Mouse (Mus musculus) liver, postnatal 0 days (tissue): ENCODE measurements around the gene H13. TPM values are rescaled to one million over a fixed set of nuclear protein-coding genes. Genes with fewer than 3 reads are reported as not detected.

Source experiments
- ATAC-seq: fragments of 200-750 bp; cut with Nextera tagmentation; 2 replicates; pipeline ENCODE4 v1.8.0; 2017; ENCODE audit warnings: mild to moderate bottlenecking, moderate library complexity
- DNase-seq: peaks from one replicate; pipeline ENCODE4 v3.0.0-alpha.2; 2016
- H3K27ac ChIP-seq: fragments of 300-500 bp; sonication (generic); 2 replicates; pipeline ENCODE4 v1.5.1; 2014; ENCODE audit warnings: antibody characterized with exemption, moderate library complexity, mild to moderate bottlenecking, low read depth
- H3K27me3 ChIP-seq: fragments of 300-500 bp; sonication (generic); 2 replicates; pipeline ENCODE4 v1.6.1; 2014; ENCODE audit warnings: low read length, control low read depth, mixed read lengths; ENCODE audit not compliant: insufficient read depth
- H3K36me3 ChIP-seq: fragments of 300-500 bp; sonication (generic); replicated peaks from 2 replicates; pipeline ENCODE4 v1.6.1; 2014; ENCODE audit warnings: mild to moderate bottlenecking, control low read depth, low read length, moderate library complexity, mixed read lengths; ENCODE audit not compliant: insufficient read depth
- H3K4me1 ChIP-seq: fragments of 300-500 bp; sonication (generic); 2 replicates; pipeline ENCODE4 v1.6.1; 2014; ENCODE audit warnings: antibody characterized with exemption, mild to moderate bottlenecking, control low read depth; ENCODE audit not compliant: insufficient read depth
- H3K4me2 ChIP-seq: fragments of 300-500 bp; sonication (generic); 2 replicates; pipeline ENCODE4 v1.6.1; 2014; ENCODE audit warnings: low read depth, mild to moderate bottlenecking, low read length, moderate library complexity, mixed read lengths
- H3K4me3 ChIP-seq: fragments of 300-500 bp; sonication (generic); 2 replicates; pipeline ENCODE4 v1.5.1; 2014; ENCODE audit warnings: low read depth, low read length
- H3K9ac ChIP-seq: fragments of 300-500 bp; sonication (generic); replicated peaks from 2 replicates; pipeline ENCODE4 v1.6.1; 2014; ENCODE audit warnings: mild to moderate bottlenecking, moderate library complexity
- H3K9me3 ChIP-seq: fragments of 300-500 bp; sonication (generic); 2 replicates; pipeline ENCODE4 v1.6.1; 2016; ENCODE audit warnings: mild to moderate bottlenecking, control low read depth, low read length, mixed read lengths
- CTCF ChIP-seq: sonication (generic); IDR thresholded peaks from 2 replicates; pipeline ENCODE4 v1.5.1; 2016; ENCODE audit warnings: antibody characterized with exemption, low read depth
- EP300 ChIP-seq: IDR thresholded peaks from 2 replicates; pipeline ENCODE4 v1.6.1; 2016; ENCODE audit warnings: antibody characterized with exemption, low read depth, mild to moderate bottlenecking
- WGBS: fragments of 180-500 bp; shearing (Covaris S2); extraction: QIAGEN DNeasy Blood & Tissue Kit; methylation state at CpG from one replicate; pipeline ENCODE4 v1.1.7; 2014; ENCODE audit not compliant: insufficient replicate concordance; 5-methylcytosine and 5-hydroxymethylcytosine counted together
- polyA plus RNA-seq: library from polyadenylated mRNA; unstranded; fragments of >200 nt; fragmentation: Nextera tagmentation; extraction: Ambion mirVana; gene quantifications from 2 replicates; pipeline ENCODE4 v1.2.1, GENCODE M21; 2015

Gene H13
- polyA plus RNA-seq, 1 experiment from 2014 or later: 63.8 TPM

GRCm38 (mm10) chr2:152679701-152680355 is 10.6 kb downstream of the H13 start:
- no peak for DNase-seq
- Histone ChIP-seq H3K27ac (no peak overlapping the region), H3K4me2 (no peak overlapping the region), H3K27me3 (no peaks in the 10 kb centered on the region), H3K36me3 (peaks cover 88% of the 10 kb centered on the region), H3K4me3 (no peak overlapping the region), H3K9me3 (no peaks in the 10 kb centered on the region), H3K9ac (no peak overlapping the region), H3K4me1 (no peaks in the 10 kb centered on the region)
- WGBS: 80% methylated on average over 8 of the region's 8 CpGs
- no peak for ATAC-seq
- TF ChIP-seq CTCF: no peak
- no peak for TF ChIP-seq EP300

- Histone ChIP-seq H3K4me3 (no peak overlapping the region), H3K27ac (no peak overlapping the region), H3K36me3 (peaks cover 85% of the 10 kb centered on the region), H3K27me3 (no peaks in the 10 kb centered on the region), H3K4me1 (no peaks in the 10 kb centered on the region), H3K9ac (no peak overlapping the region), H3K9me3 (no peaks in the 10 kb centered on the region), H3K4me2 (no peak overlapping the region)
- TF ChIP-seq EP300: no peak
- TF ChIP-seq CTCF: no peak
- no peak for ATAC-seq
- no peak for DNase-seq
- 85% methylated on average over 5 of the region's 5 CpGs for WGBS
Measured at GRCm38 (mm10) chr2:152683086-152683485, 13.8 kb downstream of the H13 start.

GRCm38 (mm10) chr2:152686399-152686798 is 17.1 kb downstream of the H13 start:
- ATAC-seq: no peak

GRCm38 (mm10) chr2:152686806-152687267 is 17.6 kb downstream of the H13 start, which contains the start of gene Mcts2:
TSS of gene Mcts2 (plus strand) at chr2:152687035.
- no peaks in the 10 kb centered on the region for H3K9me3 ChIP-seq
- TF ChIP-seq EP300: peak; percentile 67; the same call in 1 of the 2 replicates
- no peak for TF ChIP-seq CTCF
- H3K4me1 ChIP-seq: no peaks in the 10 kb centered on the region
- H3K27ac ChIP-seq: peak within 1 kb of the TSS; percentile 57; the same call in 1 of the 2 replicates
- peak; percentile 97 for ATAC-seq
- 57% methylated on average over 45 of the region's 45 CpGs for WGBS
- H3K27me3 ChIP-seq: no peaks in the 10 kb centered on the region
- H3K4me3 ChIP-seq: peak within 1 kb of the TSS; percentile 53
- DNase-seq: peak; percentile 92
- peak within 1 kb of the TSS; percentile 71 for H3K4me2 ChIP-seq
- peaks cover 73% of the 10 kb centered on the region for H3K36me3 ChIP-seq
- peak within 1 kb of the TSS; percentile 66 for H3K9ac ChIP-seq

More at GRCm38 (mm10) chr2:152686399-152686798, 17.1 kb downstream of the H13 start:
- no peak for TF ChIP-seq CTCF
- TF ChIP-seq EP300: no peak
- peak overlapping the region; percentile 53 for H3K4me3 ChIP-seq
- WGBS: 57% methylated on average over 12 of the region's 12 CpGs
- no peak for DNase-seq
- H3K4me1 ChIP-seq: no peaks in the 10 kb centered on the region
- no peak overlapping the region; the same call in 1 of the 2 replicates for H3K9ac ChIP-seq
- H3K27me3 ChIP-seq: no peaks in the 10 kb centered on the region
- H3K27ac ChIP-seq: peak overlapping the region; percentile 40; the same call in 1 of the 2 replicates
- H3K36me3 ChIP-seq: peaks cover 77% of the 10 kb centered on the region
- H3K9me3 ChIP-seq: no peaks in the 10 kb centered on the region
- peak overlapping the region; percentile 60 for H3K4me2 ChIP-seq

- no peaks in the 10 kb centered on the region for H3K4me1 ChIP-seq
- no peak for TF ChIP-seq EP300
- peak; percentile 54 for TF ChIP-seq CTCF
- DNase-seq (no peak), ATAC-seq (no peak)
- 67% methylated on average over 7 of the region's 7 CpGs for WGBS
- no peak overlapping the region for H3K4me2 ChIP-seq
- no peak overlapping the region for H3K9ac ChIP-seq
- H3K9me3 ChIP-seq: no peaks in the 10 kb centered on the region
- H3K27ac ChIP-seq: no peak overlapping the region
- peaks cover 46% of the 10 kb centered on the region for H3K36me3 ChIP-seq
- no peaks in the 10 kb centered on the region for H3K27me3 ChIP-seq
- H3K4me3 ChIP-seq: no peak overlapping the region
Measured at GRCm38 (mm10) chr2:152691564-152692217, 22.4 kb downstream of the H13 start.

- no peaks in the 10 kb centered on the region for H3K9me3 ChIP-seq
- no peak for ATAC-seq
- H3K4me3 ChIP-seq: no peak overlapping the region
- no peak for TF ChIP-seq EP300
- peak; percentile 92 for TF ChIP-seq CTCF
- peaks cover 48% of the 10 kb centered on the region for H3K36me3 ChIP-seq
- peaks cover 4% of the 10 kb centered on the region; the same call in 1 of the 2 replicates for H3K4me1 ChIP-seq
- WGBS: 12% methylated on average over 9 of the region's 9 CpGs
- no peaks in the 10 kb centered on the region for H3K27me3 ChIP-seq
- H3K4me2 ChIP-seq: peak overlapping the region; percentile 56
- DNase-seq: peak; percentile 75
- H3K9ac ChIP-seq: no peak overlapping the region
- no peak overlapping the region for H3K27ac ChIP-seq
Measured at GRCm38 (mm10) chr2:152693233-152693632, 24.0 kb downstream of the H13 start.
